Mouse (Mus musculus): ENCODE data around the gene Nhsl1. TPM values are rescaled to one million over a fixed set of nuclear protein-coding genes. Genes with fewer than 3 reads are reported as not detected.

The Nhsl1 gene
- total and polyA plus RNA-seq, 2 experiments from 2014 or later: 7.2 to 18.0 TPM

DNA sequence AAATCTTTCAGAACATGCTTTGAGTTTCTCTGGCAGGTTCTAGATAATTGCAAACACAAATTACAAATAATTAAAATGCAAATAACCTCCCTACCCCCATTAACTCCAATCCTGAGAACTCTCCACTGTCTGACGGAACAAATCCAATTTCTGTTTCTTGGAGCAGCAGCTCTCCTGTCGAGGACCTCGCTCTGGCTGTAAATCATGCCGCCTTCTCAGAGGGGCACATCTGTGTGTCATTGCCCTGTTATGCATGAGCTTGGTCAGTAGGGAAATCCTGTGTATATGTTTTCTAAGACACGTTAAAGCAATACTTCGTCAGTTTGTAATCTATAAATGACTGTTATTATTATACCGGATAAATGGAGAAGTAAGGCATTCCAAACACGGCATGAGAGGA is 35.3 kb downstream of the Nhsl1 start:
- DNase-seq (ENCODE audit: low spot score) (no peak), ATAC-seq (ENCODE audit: low FRiP score) (no peak)
- Histone ChIP-seq H3K9ac (replicated peaks; ENCODE audit: low read length, poor library complexity, severe bottlenecking) (no peak overlapping the region), H3K36me3 (ENCODE audit: insufficient read depth, low read length) (no peaks in the 10 kb centered on the region), H3K4me2 (ENCODE audit: low read depth, low read length, poor library complexity, severe bottlenecking) (no peak overlapping the region), H3K27me3 (ENCODE audit: insufficient read depth, low read length) (no peaks in the 10 kb centered on the region), H3K27ac (ENCODE audit: low read depth, low read length) (no peak overlapping the region), H3K4me1 (ENCODE audit: insufficient read depth, low read length) (no peaks in the 10 kb centered on the region), H3K9me3 (ENCODE audit: low read length) (no peaks in the 10 kb centered on the region), H3K4me3 (ENCODE audit: low read depth, low read length) (no peak overlapping the region)
- 69% methylated on average over 8 of the region's 8 CpGs for WGBS
- no peak for TF ChIP-seq CTCF (IDR thresholded peaks at IDR 0.05)

- no peak overlapping the region for H3K4me2 ChIP-seq (ENCODE audit: low read depth, low read length, poor library complexity, severe bottlenecking)
- WGBS: 88% methylated on average over 6 of the region's 6 CpGs
- H3K4me1 ChIP-seq (ENCODE audit: insufficient read depth, low read length): no peaks in the 10 kb centered on the region
- no peak for ATAC-seq (ENCODE audit: low FRiP score)
- no peaks in the 10 kb centered on the region for H3K36me3 ChIP-seq (ENCODE audit: insufficient read depth, low read length)
- H3K9me3 ChIP-seq (ENCODE audit: low read length): no peaks in the 10 kb centered on the region
- TF ChIP-seq CTCF (IDR thresholded peaks at IDR 0.05): no peak
- H3K4me3 ChIP-seq (ENCODE audit: low read depth, low read length): no peak overlapping the region
- H3K27ac ChIP-seq (ENCODE audit: low read depth, low read length): no peak overlapping the region
- no peaks in the 10 kb centered on the region for H3K27me3 ChIP-seq (ENCODE audit: insufficient read depth, low read length)
- DNase-seq (ENCODE audit: low spot score): no peak
- no peak overlapping the region for H3K9ac ChIP-seq (replicated peaks; ENCODE audit: low read length, poor library complexity, severe bottlenecking)
These were observed 37.7 kb downstream of the Nhsl1 start for GRCm38 (mm10) chr10:18356461-18356860.

DNA sequence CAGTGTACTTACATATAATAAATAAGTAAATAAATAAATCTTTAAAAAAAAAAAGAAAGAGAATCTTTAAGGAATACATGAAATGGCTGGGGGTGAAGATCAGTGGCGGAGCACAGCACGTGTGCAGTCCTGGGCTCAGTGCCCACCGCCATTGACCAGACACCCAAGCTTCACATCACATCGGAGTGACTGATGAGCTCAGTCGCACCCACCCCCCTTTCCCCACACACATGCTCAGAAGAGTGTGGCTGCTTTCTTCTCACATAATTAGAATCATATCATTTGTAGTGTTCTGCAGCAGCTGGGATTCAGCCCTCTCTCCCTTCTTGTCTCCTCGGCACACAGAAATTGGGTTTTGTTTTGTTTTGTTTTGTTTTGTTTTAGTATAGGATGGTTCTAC is 38.4 kb downstream of the Nhsl1 start:
- ATAC-seq (ENCODE audit: low FRiP score): no peak
- DNase-seq (ENCODE audit: low spot score): peak; percentile 36
- Histone ChIP-seq H3K9me3 (ENCODE audit: low read length) (no peaks in the 10 kb centered on the region), H3K27me3 (ENCODE audit: insufficient read depth, low read length) (no peaks in the 10 kb centered on the region), H3K4me2 (ENCODE audit: low read depth, low read length, poor library complexity, severe bottlenecking) (no peak overlapping the region), H3K4me1 (ENCODE audit: insufficient read depth, low read length) (no peaks in the 10 kb centered on the region), H3K9ac (replicated peaks; ENCODE audit: low read length, poor library complexity, severe bottlenecking) (no peak overlapping the region), H3K4me3 (ENCODE audit: low read depth, low read length) (no peak overlapping the region), H3K27ac (ENCODE audit: low read depth, low read length) (no peak overlapping the region), H3K36me3 (ENCODE audit: insufficient read depth, low read length) (no peaks in the 10 kb centered on the region)
- 85% methylated on average over 6 of the region's 6 CpGs for WGBS
- TF ChIP-seq CTCF (IDR thresholded peaks at IDR 0.05): no peak

GRCm38 (mm10) chr10:18358461-18358860 is 39.7 kb downstream of the Nhsl1 start:
- no peaks in the 10 kb centered on the region for H3K4me1 ChIP-seq (ENCODE audit: insufficient read depth, low read length)
- TF ChIP-seq CTCF (IDR thresholded peaks at IDR 0.05): no peak

DNA sequence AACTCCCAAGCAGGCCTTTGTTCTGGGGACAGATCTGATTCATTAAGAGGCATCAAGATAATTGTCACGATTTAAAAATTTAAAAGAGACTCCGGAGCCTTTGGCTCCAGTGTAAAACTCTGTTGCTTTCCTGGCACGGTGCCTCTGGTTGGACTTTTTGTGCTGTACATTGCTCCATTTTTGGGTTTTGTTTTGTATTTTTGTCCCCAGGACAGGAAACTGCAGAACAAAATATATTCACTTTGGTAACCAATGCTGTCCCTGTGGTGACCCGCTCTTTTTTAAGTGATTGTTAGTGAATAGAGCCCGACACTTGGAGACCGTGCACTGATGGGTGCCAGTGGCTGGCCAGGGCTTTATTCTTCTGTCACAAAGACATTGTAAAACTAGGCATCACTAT is 41.4 kb downstream of the Nhsl1 start:
- Histone ChIP-seq H3K27ac (ENCODE audit: low read depth, low read length) (no peak overlapping the region), H3K4me2 (ENCODE audit: low read depth, low read length, poor library complexity, severe bottlenecking) (no peak overlapping the region), H3K4me3 (ENCODE audit: low read depth, low read length) (no peak overlapping the region), H3K27me3 (ENCODE audit: insufficient read depth, low read length) (no peaks in the 10 kb centered on the region), H3K36me3 (ENCODE audit: insufficient read depth, low read length) (no peaks in the 10 kb centered on the region), H3K4me1 (ENCODE audit: insufficient read depth, low read length) (no peaks in the 10 kb centered on the region), H3K9ac (replicated peaks; ENCODE audit: low read length, poor library complexity, severe bottlenecking) (no peak overlapping the region), H3K9me3 (ENCODE audit: low read length) (no peaks in the 10 kb centered on the region)
- ATAC-seq (ENCODE audit: low FRiP score) (peak; percentile 64; the same call in 1 of the 2 replicates), DNase-seq (ENCODE audit: low spot score) (peak; percentile 79)
- no peak for TF ChIP-seq CTCF (IDR thresholded peaks at IDR 0.05)
- 56% methylated on average over 6 of the region's 6 CpGs for WGBS

More at GRCm38 (mm10) chr10:18358461-18358860, 39.7 kb downstream of the Nhsl1 start:
- DNase-seq (ENCODE audit: low spot score) (no peak), ATAC-seq (ENCODE audit: low FRiP score) (no peak)
- no peak overlapping the region for H3K9ac ChIP-seq (replicated peaks; ENCODE audit: low read length, poor library complexity, severe bottlenecking)
- no peaks in the 10 kb centered on the region for H3K36me3 ChIP-seq (ENCODE audit: insufficient read depth, low read length)
- no peak overlapping the region for H3K27ac ChIP-seq (ENCODE audit: low read depth, low read length)
- H3K9me3 ChIP-seq (ENCODE audit: low read length): no peaks in the 10 kb centered on the region
- no peaks in the 10 kb centered on the region for H3K27me3 ChIP-seq (ENCODE audit: insufficient read depth, low read length)
- WGBS: 91% methylated on average over 5 of the region's 5 CpGs
- no peak overlapping the region for H3K4me2 ChIP-seq (ENCODE audit: low read depth, low read length, poor library complexity, severe bottlenecking)
- no peak overlapping the region for H3K4me3 ChIP-seq (ENCODE audit: low read depth, low read length)

DNA sequence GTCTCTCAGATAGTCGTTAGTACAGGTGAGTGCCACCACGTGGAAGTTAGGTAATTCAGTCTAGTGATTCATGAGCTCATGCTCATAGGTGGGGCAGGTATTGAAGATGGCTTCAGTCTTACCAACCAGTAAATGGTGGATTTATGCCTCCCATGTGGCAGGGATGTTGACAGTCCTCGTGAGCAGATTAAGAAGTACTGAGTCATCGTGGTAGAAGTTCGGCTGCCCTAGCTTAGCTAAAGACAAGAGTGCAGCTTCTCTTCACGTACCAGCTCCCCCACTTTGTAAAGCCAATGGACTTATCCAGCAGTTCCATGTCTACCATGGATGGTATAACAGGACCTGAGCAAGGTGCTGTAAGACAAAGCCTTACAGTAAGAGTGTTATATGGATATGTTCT is 46.6 kb downstream of the Nhsl1 start:
- Histone ChIP-seq H3K4me2 (ENCODE audit: low read depth, low read length, poor library complexity, severe bottlenecking) (no peak overlapping the region), H3K9me3 (ENCODE audit: low read length) (no peaks in the 10 kb centered on the region), H3K27ac (ENCODE audit: low read depth, low read length) (no peak overlapping the region), H3K4me3 (ENCODE audit: low read depth, low read length) (no peak overlapping the region), H3K4me1 (ENCODE audit: insufficient read depth, low read length) (no peaks in the 10 kb centered on the region), H3K9ac (replicated peaks; ENCODE audit: low read length, poor library complexity, severe bottlenecking) (no peak overlapping the region), H3K27me3 (ENCODE audit: insufficient read depth, low read length) (no peaks in the 10 kb centered on the region), H3K36me3 (ENCODE audit: insufficient read depth, low read length) (no peaks in the 10 kb centered on the region)
- no peak for ATAC-seq (ENCODE audit: low FRiP score)
- TF ChIP-seq CTCF (IDR thresholded peaks at IDR 0.05): no peak
- WGBS: 94% methylated on average over 6 of the region's 6 CpGs
- DNase-seq (ENCODE audit: low spot score): no peak

All from midbrain, postnatal 0 days (tissue).